Mouse (Mus musculus): ENCODE measurements around the gene Zdhhc16. TPM values are rescaled to one million over a fixed set of nuclear protein-coding genes. Genes with fewer than 3 reads are reported as not detected.

Zdhhc16 gene
- polyA plus RNA-seq, 1 experiment from 2014 or later, result 85.7 TPM

DNA sequence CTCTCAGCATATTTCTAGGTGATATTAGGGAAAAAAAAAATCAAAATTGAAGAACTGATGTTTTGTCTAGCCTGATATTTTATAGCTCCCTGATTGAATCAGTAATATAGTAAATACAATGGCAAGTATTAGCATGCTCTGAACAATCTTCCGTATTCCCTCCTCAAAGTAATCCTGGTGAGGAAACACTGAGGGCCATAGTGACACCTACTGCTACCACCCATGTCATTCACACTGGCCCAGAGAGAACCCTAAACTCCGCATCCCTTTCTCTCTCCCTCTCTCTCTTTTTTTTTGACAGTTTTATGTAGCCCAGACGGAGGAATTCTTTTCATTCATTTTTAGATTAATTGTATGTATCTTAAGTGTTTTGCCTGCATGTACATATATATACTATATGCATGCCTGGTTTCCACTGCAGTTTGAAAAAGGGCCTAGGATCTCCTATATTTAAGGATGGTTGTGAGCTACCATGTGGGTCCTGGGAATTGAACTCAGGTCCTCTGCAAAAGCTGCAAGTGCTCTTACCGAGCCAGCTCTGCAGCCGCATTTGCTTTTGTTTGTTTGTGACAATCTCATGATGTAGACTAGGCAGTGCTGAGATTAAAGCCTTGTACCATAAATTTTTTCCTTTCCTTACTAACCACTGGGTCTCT is 12.7 kb upstream of the Zdhhc16 start:
- no peaks in the 10 kb centered on the region for H3K4me1 ChIP-seq
- 82% methylated on average over 5 of the region's 5 CpGs for WGBS
- H3K27me3 ChIP-seq (replicated peaks; ENCODE audit: low read depth, poor library complexity, severe bottlenecking), result no peaks in the 10 kb centered on the region
- H3K4me3 ChIP-seq, result no peak overlapping the region
- H3K9me3 ChIP-seq, result no peaks in the 10 kb centered on the region
- no peak overlapping the region for H3K27ac ChIP-seq (replicated peaks)
- DNase-seq (ENCODE audit: low spot score), result no peak
- H3K36me3 ChIP-seq (replicated peaks), result peaks cover 87% of the 10 kb centered on the region

DNA sequence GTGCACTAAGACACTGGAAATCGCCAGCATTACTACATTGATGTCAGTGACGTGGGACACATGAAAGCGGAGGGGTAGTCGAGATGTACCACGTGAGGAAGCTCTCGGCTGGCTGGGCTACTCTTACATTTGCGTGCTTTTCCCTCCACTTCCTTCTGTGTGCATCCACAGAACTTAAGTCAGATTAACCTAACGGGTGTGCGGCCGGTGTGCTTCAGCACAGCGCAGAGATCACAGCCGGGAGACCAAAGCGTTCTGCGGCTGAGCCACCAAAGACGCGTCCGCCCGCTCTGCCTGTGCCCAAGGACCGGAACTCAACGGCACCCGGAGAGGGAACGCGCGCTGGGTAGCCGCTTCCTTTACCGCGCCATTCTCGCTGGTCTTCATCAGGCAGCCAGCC is 594 bp upstream of the Zdhhc16 start:
- peak overlapping the region; percentile 85 for H3K27ac ChIP-seq (replicated peaks)
- DNase-seq (ENCODE audit: low spot score), result no peak

DNA sequence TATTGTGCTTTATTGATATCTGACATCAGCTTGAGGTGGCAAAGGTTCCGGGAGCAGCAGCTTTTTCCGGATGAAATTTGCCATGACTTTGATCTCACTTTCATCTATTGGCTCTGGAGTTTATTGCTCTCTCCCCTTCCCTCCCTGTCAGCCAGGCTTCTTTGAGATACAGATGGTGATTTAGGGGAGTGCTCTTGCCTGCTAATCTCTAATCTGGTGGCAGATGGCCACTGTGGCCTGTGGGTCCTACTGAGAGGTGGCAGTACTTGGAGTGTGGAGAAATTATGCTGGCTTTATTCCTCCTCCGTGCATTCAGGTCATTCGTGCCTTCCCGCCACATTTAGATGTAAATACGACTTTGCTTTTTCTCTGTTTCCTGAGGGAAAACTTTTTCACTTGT is 844 bp downstream of the Zdhhc16 start:
- H3K27ac ChIP-seq (replicated peaks), result peak overlapping the region; percentile 85; the same call in 1 of the 2 replicates

More for the DNA sequence above, 594 bp upstream of the Zdhhc16 start:
- Histone ChIP-seq H3K36me3 (replicated peaks) (peaks cover 56% of the 10 kb centered on the region), H3K27me3 (replicated peaks; ENCODE audit: low read depth, poor library complexity, severe bottlenecking) (no peaks in the 10 kb centered on the region), H3K4me3 (peak overlapping the region; percentile 88), H3K4me1 (peaks cover 22% of the 10 kb centered on the region), H3K9me3 (no peaks in the 10 kb centered on the region)
- under 1% methylated on average over 28 of the region's 28 CpGs for WGBS

DNA sequence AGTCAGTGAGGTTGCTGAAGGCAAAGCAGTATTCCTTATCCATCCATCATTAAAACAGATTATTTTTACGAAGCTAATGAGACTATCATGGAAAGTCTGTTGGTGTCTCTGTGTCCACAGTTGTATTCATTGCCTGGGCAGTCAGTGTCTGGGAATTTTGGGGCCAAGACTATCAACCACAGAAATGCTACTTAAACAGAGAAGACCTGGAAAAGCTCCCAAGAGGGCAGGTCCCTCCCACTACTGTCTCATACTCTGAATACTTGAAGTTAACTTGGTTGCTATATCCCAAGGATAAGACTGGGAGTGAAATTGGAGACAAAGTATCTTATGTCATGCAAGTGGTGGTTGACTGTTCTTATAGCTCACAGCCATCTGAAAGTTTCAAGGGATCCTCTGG is 2.6 kb downstream of the Zdhhc16 start:
- 89% methylated on average over 1 of the region's 1 CpGs for WGBS
- peaks cover 58% of the 10 kb centered on the region for H3K36me3 ChIP-seq (replicated peaks)
- H3K4me3 ChIP-seq, result no peak overlapping the region

More for the DNA sequence above, 844 bp downstream of the Zdhhc16 start:
- DNase-seq (ENCODE audit: low spot score), result no peak
- Histone ChIP-seq H3K4me1 (peaks cover 22% of the 10 kb centered on the region), H3K4me3 (peak overlapping the region; percentile 88), H3K9me3 (no peaks in the 10 kb centered on the region), H3K36me3 (replicated peaks) (peaks cover 56% of the 10 kb centered on the region), H3K27me3 (replicated peaks; ENCODE audit: low read depth, poor library complexity, severe bottlenecking) (no peaks in the 10 kb centered on the region)
- 54% methylated on average over 6 of the region's 6 CpGs for WGBS

DNA sequence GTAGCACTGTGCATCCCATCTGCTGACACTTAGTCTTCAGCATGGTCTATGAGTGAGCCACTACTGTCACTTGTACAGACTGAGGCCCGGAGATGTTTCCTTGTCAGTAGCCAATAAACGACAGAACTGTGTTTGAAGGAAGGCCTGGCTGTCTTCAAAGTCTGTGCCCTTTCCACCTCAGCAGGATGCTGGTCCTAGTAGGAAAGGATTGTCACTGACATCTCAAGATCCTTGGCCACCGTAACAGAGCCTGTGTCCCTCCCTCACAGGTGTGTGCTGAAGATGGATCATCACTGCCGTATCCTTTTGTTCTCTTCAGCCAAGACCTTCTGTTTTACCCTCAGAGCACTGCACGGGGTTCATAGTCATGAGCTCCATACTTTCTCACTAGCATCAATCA is 5.3 kb downstream of the Zdhhc16 start:
- no peaks in the 10 kb centered on the region for H3K9me3 ChIP-seq
- no peak overlapping the region for H3K4me3 ChIP-seq
- no peaks in the 10 kb centered on the region for H3K27me3 ChIP-seq (replicated peaks; ENCODE audit: low read depth, poor library complexity, severe bottlenecking)
- no peak overlapping the region for H3K27ac ChIP-seq (replicated peaks)
- peaks cover 11% of the 10 kb centered on the region for H3K4me1 ChIP-seq
- 88% methylated on average over 5 of the region's 5 CpGs for WGBS
- H3K36me3 ChIP-seq (replicated peaks), result peaks cover 79% of the 10 kb centered on the region
- DNase-seq (ENCODE audit: low spot score), result no peak

More for the DNA sequence above, 2.6 kb downstream of the Zdhhc16 start:
- Histone ChIP-seq H3K27me3 (replicated peaks; ENCODE audit: low read depth, poor library complexity, severe bottlenecking) (no peaks in the 10 kb centered on the region), H3K27ac (replicated peaks) (no peak overlapping the region), H3K9me3 (no peaks in the 10 kb centered on the region), H3K4me1 (peaks cover 22% of the 10 kb centered on the region)
- DNase-seq (ENCODE audit: low spot score), result no peak

DNA sequence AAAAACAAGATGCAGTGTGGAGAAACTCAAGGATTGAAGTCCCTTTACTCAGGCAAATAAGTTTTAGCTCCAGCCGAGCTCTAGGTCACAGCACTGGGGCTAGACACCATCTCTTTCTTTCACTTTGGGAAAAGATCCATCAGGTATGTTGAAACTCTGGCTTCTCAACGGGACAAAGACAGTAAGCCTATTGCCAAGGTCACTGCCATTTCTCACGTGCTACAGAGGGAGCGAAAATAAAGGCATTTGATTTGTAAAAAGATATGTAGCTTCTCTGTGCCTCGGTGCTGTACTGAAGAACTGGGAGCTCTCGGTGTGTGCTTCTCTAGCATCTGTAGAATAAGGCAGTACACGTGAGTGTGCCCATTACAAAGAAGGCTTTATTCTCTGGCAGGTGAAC is 10.6 kb downstream of the Zdhhc16 start:
- no peaks in the 10 kb centered on the region for H3K4me1 ChIP-seq
- H3K27me3 ChIP-seq (replicated peaks; ENCODE audit: low read depth, poor library complexity, severe bottlenecking), result no peaks in the 10 kb centered on the region
- H3K4me3 ChIP-seq, result no peak overlapping the region
- 88% methylated on average over 7 of the region's 7 CpGs for WGBS
- no peak for DNase-seq (ENCODE audit: low spot score)
- H3K36me3 ChIP-seq (replicated peaks), result peaks cover 99% of the 10 kb centered on the region
- no peak overlapping the region for H3K27ac ChIP-seq (replicated peaks)
- H3K9me3 ChIP-seq, result peaks cover 5% of the 10 kb centered on the region; the same call in 1 of the 2 replicates

DNA sequence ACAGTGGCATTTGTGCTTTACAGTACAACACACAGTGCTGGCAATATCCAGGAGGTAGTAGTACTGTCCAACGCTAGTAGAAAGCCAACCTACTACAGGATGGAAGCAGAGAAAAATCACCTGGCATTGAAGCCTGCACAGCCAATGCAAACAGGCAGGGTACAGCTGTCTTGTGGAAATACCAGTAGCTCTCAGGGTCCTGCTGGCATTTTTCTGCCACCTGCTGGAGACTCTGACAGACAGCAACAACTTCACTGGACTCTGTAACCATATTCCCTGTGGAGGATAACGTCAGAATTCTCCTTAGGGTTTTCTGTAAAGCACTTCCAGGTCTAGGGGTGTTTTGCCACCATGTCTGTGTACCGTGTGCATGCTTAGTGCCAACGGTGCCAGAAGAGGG is 19.0 kb downstream of the Zdhhc16 start:
- Histone ChIP-seq H3K4me3 (no peak overlapping the region), H3K4me1 (no peaks in the 10 kb centered on the region), H3K27me3 (replicated peaks; ENCODE audit: low read depth, poor library complexity, severe bottlenecking) (no peaks in the 10 kb centered on the region), H3K9me3 (no peaks in the 10 kb centered on the region), H3K27ac (replicated peaks) (no peak overlapping the region), H3K36me3 (replicated peaks) (peaks cover 99% of the 10 kb centered on the region)
- 83% methylated on average over 4 of the region's 4 CpGs for WGBS
- DNase-seq (ENCODE audit: low spot score), result no peak

DNA sequence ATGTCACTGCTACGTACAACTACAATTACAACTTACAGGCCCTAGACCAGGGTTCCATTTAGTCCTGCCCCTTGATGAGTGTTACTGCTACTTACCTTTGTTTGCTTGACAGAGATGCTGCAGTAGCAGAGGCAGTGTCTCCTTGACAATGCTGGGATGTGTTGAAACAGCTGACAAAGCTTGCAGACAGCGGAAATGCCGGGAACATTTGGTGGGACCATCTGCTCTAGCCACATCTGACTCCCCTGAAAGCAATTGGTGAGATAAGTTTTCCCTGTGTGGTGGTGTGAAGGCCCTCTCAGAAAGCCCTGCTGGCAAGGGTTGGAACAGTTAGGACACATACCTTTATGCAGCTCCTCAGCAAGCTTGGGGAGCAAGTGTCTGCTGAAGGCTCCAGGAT is 20.3 kb downstream of the Zdhhc16 start:
- no peak overlapping the region for H3K27ac ChIP-seq (replicated peaks)
- H3K9me3 ChIP-seq, result no peaks in the 10 kb centered on the region
- H3K36me3 ChIP-seq (replicated peaks), result peaks cover 99% of the 10 kb centered on the region
- H3K27me3 ChIP-seq (replicated peaks; ENCODE audit: low read depth, poor library complexity, severe bottlenecking), result no peaks in the 10 kb centered on the region
- no peaks in the 10 kb centered on the region for H3K4me1 ChIP-seq
- H3K4me3 ChIP-seq, result no peak overlapping the region
- DNase-seq (ENCODE audit: low spot score), result no peak
- 93% methylated on average over 3 of the region's 3 CpGs for WGBS

DNA sequence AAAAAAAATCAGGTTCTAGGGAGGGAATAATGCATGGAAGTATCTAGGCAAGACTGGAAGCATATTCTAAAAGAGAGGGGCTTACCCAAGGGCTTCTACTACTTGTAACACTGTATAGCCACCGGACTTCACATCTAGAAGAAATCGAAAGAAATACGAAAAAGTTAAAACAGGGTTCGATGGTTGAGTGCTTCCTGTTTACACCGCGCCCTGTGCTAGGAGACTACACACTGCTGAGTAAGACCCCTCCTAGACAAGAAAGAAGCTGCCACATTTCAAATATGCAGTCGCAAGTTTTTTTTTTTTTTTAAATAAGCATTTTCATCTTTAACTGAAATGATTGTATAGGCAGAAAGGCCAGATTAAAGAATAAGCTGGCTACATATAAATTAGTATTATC is 36.3 kb downstream of the Zdhhc16 start:
- Histone ChIP-seq H3K9me3 (no peaks in the 10 kb centered on the region), H3K27me3 (replicated peaks; ENCODE audit: low read depth, poor library complexity, severe bottlenecking) (no peaks in the 10 kb centered on the region), H3K4me1 (peaks cover 9% of the 10 kb centered on the region), H3K27ac (replicated peaks) (no peak overlapping the region), H3K4me3 (no peak overlapping the region), H3K36me3 (replicated peaks) (peaks cover 56% of the 10 kb centered on the region)
- DNase-seq (ENCODE audit: low spot score), result no peak
- WGBS, result 96% methylated on average over 7 of the region's 7 CpGs

DNA sequence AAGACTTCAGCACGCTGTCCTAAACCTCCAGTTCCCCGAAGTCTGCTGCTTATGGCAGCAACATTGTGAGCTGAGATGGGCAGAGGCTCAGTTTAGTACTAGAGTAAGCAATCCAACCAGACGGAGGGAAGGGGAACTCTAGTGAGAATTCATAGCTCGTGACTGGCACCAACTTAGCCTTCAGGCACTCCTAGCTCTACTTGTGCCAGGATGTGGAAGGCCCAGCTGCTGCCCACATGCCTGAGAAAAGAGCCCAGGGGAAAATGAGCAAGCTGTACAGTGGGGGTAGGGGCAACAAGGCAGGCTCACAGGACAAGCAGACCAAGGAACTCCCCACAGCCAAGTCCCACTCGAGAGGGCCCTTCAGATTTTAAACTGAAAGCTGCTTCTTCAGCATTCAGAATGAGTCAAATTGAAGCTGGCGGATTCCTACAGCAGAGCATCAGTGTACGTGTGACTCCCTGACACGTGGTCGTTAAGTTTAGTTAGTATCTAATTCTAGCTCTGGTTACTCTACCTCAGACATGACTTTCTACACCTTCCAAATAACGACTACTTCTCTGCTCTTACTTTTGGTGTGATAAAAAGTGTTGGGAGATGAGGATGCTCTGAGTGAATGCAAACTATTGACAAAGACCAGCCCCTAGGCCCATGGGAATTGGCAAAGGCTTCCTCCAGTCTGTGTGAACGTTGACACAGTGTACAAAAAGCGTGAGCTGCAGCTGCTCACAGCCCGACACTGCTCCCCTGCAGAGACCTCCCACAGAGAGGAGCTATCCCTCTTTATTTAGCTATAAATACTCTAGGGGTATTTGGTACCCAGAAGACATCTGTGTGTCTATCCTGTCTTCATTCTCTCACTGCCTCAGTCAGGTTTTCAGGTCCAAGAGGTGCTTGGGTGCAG is 40.9 kb downstream of the Zdhhc16 start:
- Histone ChIP-seq H3K27me3 (replicated peaks; ENCODE audit: low read depth, poor library complexity, severe bottlenecking) (no peaks in the 10 kb centered on the region), H3K4me3 (no peak overlapping the region), H3K36me3 (replicated peaks) (peaks cover 28% of the 10 kb centered on the region), H3K9me3 (no peaks in the 10 kb centered on the region), H3K27ac (replicated peaks) (no peak overlapping the region), H3K4me1 (peaks cover 31% of the 10 kb centered on the region)
- 65% methylated on average over 13 of the region's 13 CpGs for WGBS
- DNase-seq (ENCODE audit: low spot score), result no peak

DNA sequence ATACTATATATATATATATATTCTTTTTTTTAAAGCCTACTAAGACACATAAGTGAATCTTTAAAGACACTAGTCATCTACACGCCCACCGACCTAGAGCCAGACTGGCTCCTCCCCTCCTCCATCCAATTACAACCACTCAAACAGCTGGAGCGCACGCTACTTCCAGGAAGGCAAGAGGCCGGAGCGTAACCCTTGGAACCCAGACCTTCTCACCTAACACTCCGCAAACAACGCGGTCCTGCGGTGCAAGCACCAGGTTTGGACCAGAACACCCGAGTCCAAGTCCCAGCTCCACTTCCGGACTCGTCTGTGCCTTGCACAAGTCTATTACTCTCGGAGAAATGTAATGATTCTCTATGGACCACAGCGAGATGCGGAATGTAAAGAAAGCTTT is 47.1 kb downstream of the Zdhhc16 start:
- Histone ChIP-seq H3K4me1 (peaks cover 50% of the 10 kb centered on the region), H3K36me3 (replicated peaks) (peaks cover 11% of the 10 kb centered on the region), H3K27me3 (replicated peaks; ENCODE audit: low read depth, poor library complexity, severe bottlenecking) (peaks cover 15% of the 10 kb centered on the region), H3K27ac (replicated peaks) (peak overlapping the region; percentile 89), H3K4me3 (peak overlapping the region; percentile 93), H3K9me3 (no peaks in the 10 kb centered on the region)
- WGBS, result under 1% methylated on average over 16 of the region's 16 CpGs
- DNase-seq (ENCODE audit: low spot score), result peak; percentile 76

DNA sequence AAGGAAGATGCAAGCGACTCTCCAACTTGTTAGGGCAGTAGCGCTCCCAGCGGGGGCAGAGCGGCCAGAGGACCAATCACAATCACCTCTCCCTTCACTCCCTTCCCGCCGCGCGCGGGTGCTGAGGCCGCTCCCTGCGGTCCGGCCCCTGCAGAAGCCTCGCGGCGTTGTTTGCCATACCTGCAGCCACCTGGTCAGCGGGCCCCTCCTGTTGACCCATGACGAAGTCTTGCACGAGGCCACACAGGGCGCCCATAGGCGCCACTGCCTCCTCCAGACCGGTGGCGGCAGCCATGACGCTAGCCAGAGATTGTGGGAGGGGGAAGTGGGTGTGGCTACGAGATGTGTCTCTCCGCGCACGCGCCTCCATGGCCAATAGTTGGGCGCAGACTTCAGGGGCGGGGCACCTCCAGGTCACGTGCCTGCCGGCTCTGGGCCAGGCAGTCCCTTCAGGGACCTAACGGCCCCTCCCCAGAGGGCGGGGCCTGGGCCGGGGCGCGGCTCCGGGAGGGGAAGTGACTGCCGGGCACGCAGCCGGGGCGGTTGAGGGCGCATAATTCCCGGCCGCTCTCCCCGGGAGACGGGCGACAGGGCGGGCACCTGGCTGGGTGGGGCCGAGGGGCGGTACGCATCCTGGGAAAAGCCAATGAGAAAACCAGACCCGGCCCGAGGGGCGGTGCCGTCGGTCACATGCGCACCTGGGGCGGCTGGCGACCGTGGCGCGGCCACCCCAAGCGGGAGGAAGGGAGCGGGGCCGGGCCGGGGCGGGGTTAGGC is 47.7 kb downstream of the Zdhhc16 start, which contains the start of gene Mms19:
Gene Mms19 (minus strand): TSS at position 339 of the 776 bp plus-strand sequence.
- H3K4me3 ChIP-seq, result peak within 1 kb of the TSS; percentile 93
- under 1% methylated on average over 68 of the region's 68 CpGs for whole genome bisulfite sequencing
- H3K36me3 ChIP-seq (replicated peaks), result peaks cover 9% of the 10 kb centered on the region
- H3K27ac ChIP-seq (replicated peaks), result peak within 1 kb of the TSS; percentile 89
- peaks cover 15% of the 10 kb centered on the region for H3K27me3 ChIP-seq (replicated peaks; ENCODE audit: low read depth, poor library complexity, severe bottlenecking)
- DNase-seq (ENCODE audit: low spot score), result peak; percentile 99
- H3K9me3 ChIP-seq, result no peaks in the 10 kb centered on the region
- peaks cover 50% of the 10 kb centered on the region for H3K4me1 ChIP-seq
